Mouse (Mus musculus) CH12.LX (cell line): ENCODE measurements around the gene Bpifb9b. TPM values are rescaled to one million over a fixed set of nuclear protein-coding genes. Genes with fewer than 3 reads are reported as not detected.

ENCODE experiments used
- DNase-seq: peaks from one replicate; pipeline ENCODE4 v3.0.0-alpha.2; 2013; ENCODE audit errors: extremely low read depth
- H3K27ac ChIP-seq: 2 replicates; pipeline ENCODE4 v1.5.1; 2012; ENCODE audit warnings: low read depth, mild to moderate bottlenecking, control low read depth, moderate library complexity; ENCODE audit not compliant: insufficient read depth
- H3K27me3 ChIP-seq: replicated peaks from 2 replicates; pipeline ENCODE3; 2012; ENCODE audit warnings: inconsistent platforms
- H3K36me3 ChIP-seq, 2 experiments: replicated peaks in 1 of 2; 2 replicates each; pipeline versions ENCODE3 to v1.6.1; 2012; ENCODE audit warnings: inconsistent platforms in 1 of 2, low read length in 1 of 2, mild to moderate bottlenecking in 1 of 2, mixed read lengths in 1 of 2, moderate library complexity in 1 of 2; ENCODE audit not compliant: control insufficient read depth in 1 of 2, insufficient read depth in 1 of 2
- H3K4me1 ChIP-seq, 2 experiments: 2 replicates each; pipeline ENCODE4 v1.6.1; 2012; ENCODE audit warnings: inconsistent platforms in 1 of 2, moderate library complexity in 1 of 2; ENCODE audit not compliant: insufficient read depth in 2 of 2, control insufficient read depth in 1 of 2
- H3K4me2 ChIP-seq: 2 replicates; pipeline ENCODE4 v1.6.1; 2012; ENCODE audit warnings: low read depth, mild to moderate bottlenecking, control low read depth; ENCODE audit not compliant: poor library complexity, insufficient read depth, severe bottlenecking
- H3K4me3 ChIP-seq, 3 experiments: fragments of 150-350 bp in 1 of 3; sonication (generic) in 1 of 3; replicated peaks in 1 of 3; 2 replicates each; pipeline versions ENCODE3 to v1.5.1; 2011 to 2012; ENCODE audit warnings: low read depth in 2 of 3, low read length in 2 of 3, mild to moderate bottlenecking in 2 of 3, moderate library complexity in 2 of 3, control low read depth in 1 of 3, improper control_type of control experiment in 1 of 3, inconsistent platforms in 1 of 3, mixed read lengths in 1 of 3; ENCODE audit not compliant: poor library complexity in 1 of 3
- H3K79me2 ChIP-seq: replicated peaks from 2 replicates; pipeline ENCODE4 v1.6.1; 2012; ENCODE audit warnings: mild to moderate bottlenecking, moderate library complexity; ENCODE audit not compliant: control insufficient read depth, poor library complexity, insufficient read depth, severe bottlenecking; ENCODE audit errors: extremely low read depth
- H3K9ac ChIP-seq: 2 replicates; pipeline ENCODE4 v1.6.1; 2012; ENCODE audit warnings: low read depth, mild to moderate bottlenecking, control low read depth, moderate library complexity; ENCODE audit not compliant: insufficient read depth
- H3K9me3 ChIP-seq: replicated peaks from 2 replicates; pipeline ENCODE3; 2012; ENCODE audit warnings: low read length, inconsistent platforms, mixed read lengths
- BHLHE40 ChIP-seq: IDR thresholded peaks from 2 replicates; pipeline ENCODE4 v1.6.1; 2011; ENCODE audit warnings: mild to moderate bottlenecking, low read depth, low read length, improper control_type of control experiment
- CHD1 ChIP-seq: IDR thresholded peaks from 2 replicates; pipeline ENCODE4 v1.6.1; 2012; ENCODE audit warnings: low read depth, low read length, improper control_type of control experiment, inconsistent platforms
- CHD2 ChIP-seq: IDR thresholded peaks from 2 replicates; pipeline ENCODE4 v1.6.1; 2011; ENCODE audit warnings: low read length, improper control_type of control experiment
- GABPA ChIP-seq: IDR thresholded peaks from 2 replicates; pipeline ENCODE4 v1.6.1; 2012; ENCODE audit warnings: low read depth, low read length, improper control_type of control experiment, inconsistent platforms; ENCODE audit not compliant: insufficient replicate concordance
- HCFC1 ChIP-seq: IDR thresholded peaks from 2 replicates; pipeline ENCODE4 v1.6.1; 2012; ENCODE audit warnings: low read depth, mild to moderate bottlenecking, inconsistent platforms, low read length, improper control_type of control experiment
- MAFK ChIP-seq: IDR thresholded peaks from 2 replicates; pipeline ENCODE4 v1.6.1; 2011; ENCODE audit warnings: low read length, improper control_type of control experiment; ENCODE audit not compliant: insufficient replicate concordance
- MAX ChIP-seq: IDR thresholded peaks from 2 replicates; pipeline ENCODE4 v1.6.1; 2011; ENCODE audit warnings: low read length, improper control_type of control experiment
- MAZ ChIP-seq: IDR thresholded peaks from 2 replicates; pipeline ENCODE4 v1.6.1; 2012; ENCODE audit warnings: low read depth, mild to moderate bottlenecking, inconsistent platforms, low read length, improper control_type of control experiment, moderate library complexity
- MEF2A ChIP-seq: IDR thresholded peaks from 2 replicates; pipeline ENCODE4 v1.6.1; 2014; ENCODE audit warnings: low read depth, mild to moderate bottlenecking, inconsistent platforms, low read length, improper control_type of control experiment, borderline replicate concordance
- MXI1 ChIP-seq: IDR thresholded peaks from 2 replicates; pipeline ENCODE4 v1.6.1; 2011; ENCODE audit warnings: mild to moderate bottlenecking, low read depth, low read length, improper control_type of control experiment
- NELFE ChIP-seq: IDR thresholded peaks from 2 replicates; pipeline ENCODE4 v1.6.1; 2011; ENCODE audit warnings: low read depth, low read length, improper control_type of control experiment
- NRF1 ChIP-seq: IDR thresholded peaks from 2 replicates; pipeline ENCODE4 v1.6.1; 2014; ENCODE audit warnings: low read depth, mild to moderate bottlenecking, inconsistent platforms, low read length, improper control_type of control experiment, moderate library complexity
- POLR2A ChIP-seq: IDR thresholded peaks from 2 replicates; pipeline ENCODE4 v1.6.1; 2011; ENCODE audit warnings: low read depth, mild to moderate bottlenecking, improper control_type of control experiment, low read length
- POLR2AphosphoS2 ChIP-seq: IDR thresholded peaks from 2 replicates; pipeline ENCODE4 v1.6.1; 2011; ENCODE audit warnings: low read depth, low read length, improper control_type of control experiment
- RAD21 ChIP-seq: IDR thresholded peaks from 2 replicates; pipeline ENCODE4 v1.6.1; 2011; ENCODE audit warnings: low read depth, mild to moderate bottlenecking, low read length, improper control_type of control experiment, moderate library complexity
- RCOR1 ChIP-seq: conservative IDR thresholded peaks from 2 replicates; pipeline ENCODE4 v1.6.1; 2012; ENCODE audit warnings: low read depth, mild to moderate bottlenecking, inconsistent platforms, low read length, improper control_type of control experiment
- TBP ChIP-seq: conservative IDR thresholded peaks from 2 replicates; pipeline ENCODE4 v1.6.1; 2011; ENCODE audit warnings: low read depth, low read length, improper control_type of control experiment
- UBTF ChIP-seq: IDR thresholded peaks from 2 replicates; pipeline ENCODE4 v1.6.1; 2012; ENCODE audit warnings: low read depth, mild to moderate bottlenecking, inconsistent platforms, low read length, improper control_type of control experiment, moderate library complexity
- ZC3H11A ChIP-seq: IDR thresholded peaks from 2 replicates; pipeline ENCODE4 v1.6.1; 2012; ENCODE audit warnings: low read depth, mild to moderate bottlenecking, inconsistent platforms, low read length, improper control_type of control experiment
- ZMIZ1 ChIP-seq: IDR thresholded peaks from 2 replicates; pipeline ENCODE4 v1.6.1; 2012; ENCODE audit warnings: low read depth, mild to moderate bottlenecking, inconsistent platforms, low read length, improper control_type of control experiment
- ZNF384 ChIP-seq: IDR thresholded peaks from 2 replicates; pipeline ENCODE4 v1.6.1; 2012; ENCODE audit warnings: low read depth, low read length, improper control_type of control experiment, inconsistent platforms
- dilution Hi-C: fragments of 300-500 bp; cut with MboI; formaldehyde crosslinking; loops from 2 replicates; pipeline ENCODE4 v1.14.3; 2020; ENCODE audit warnings: low sequenced_read_pairs; ENCODE audit not compliant: extremely low pct_unique_long_range_greater_than_20kb, extremely low pct_ligation_motif_present
- in situ Hi-C: fragments of 300-500 bp; cut with MboI; formaldehyde crosslinking; loops from 3 replicates; pipeline ENCODE4 v1.14.3; 2019; ENCODE audit warnings: low sequenced_read_pairs, low pct_ligation_motif_present, low pct_unique_long_range_greater_than_20kb, mixed read lengths
- polyA plus RNA-seq: library from polyadenylated mRNA; unstranded; fragments of >175 nt; gene quantifications from 2 replicates; pipeline ENCODE4 v1.2.1, GENCODE M21; 2012; ENCODE audit warnings: low read depth; ENCODE audit not compliant: insufficient read length
- total RNA-seq, 2 experiments: library from RNA; depleted of rRNA; stranded (reverse); fragments of 300-350 nt in 1 of 2; fragments of >200 nt in 1 of 2; gene quantifications; 2 replicates each; pipeline ENCODE4 v1.2.3; 2012 to 2014

Gene Bpifb9b
- total and polyA plus RNA-seq, 3 experiments = not detected

- H3K9ac ChIP-seq = no peak overlapping the region
- dilution Hi-C loops = no loop called here
- in situ Hi-C loops = no loop called here
Measured at GRCm38 (mm10) chr2:154338161-154338560, 31.1 kb downstream of the Bpifb9b start.

GRCm38 (mm10) chr2:154339356-154339755 is 32.3 kb downstream of the Bpifb9b start:
- in situ Hi-C loops (no loop called here), dilution Hi-C loops (no loop called here)
- TF ChIP-seq MAFK = no peak
- TF ChIP-seq CHD2 = no peak
- TF ChIP-seq NRF1 = no peak
- no peak for TF ChIP-seq MAZ
- H3K4me1 ChIP-seq = no peaks in the 10 kb centered on the region
- H3K9ac ChIP-seq = no peak overlapping the region
- peaks cover 39 to 72% of the 10 kb centered on the region in 2 experiments for H3K36me3 ChIP-seq
- no peak overlapping the region for H3K4me2 ChIP-seq
- no peak overlapping the region for H3K27ac ChIP-seq
- no peaks in the 10 kb centered on the region for H3K79me2 ChIP-seq
- no peaks in the 10 kb centered on the region for H3K9me3 ChIP-seq
- H3K4me3 ChIP-seq = no peak overlapping the region
- no peak for DNase-seq
- H3K27me3 ChIP-seq = no peaks in the 10 kb centered on the region

More at GRCm38 (mm10) chr2:154338161-154338560, 31.1 kb downstream of the Bpifb9b start:
- no peak for DNase-seq
- no peak overlapping the region for H3K27ac ChIP-seq
- H3K4me1 ChIP-seq = no peaks in the 10 kb centered on the region
- no peaks in the 10 kb centered on the region for H3K27me3 ChIP-seq
- no peak overlapping the region for H3K4me2 ChIP-seq
- no peak for TF ChIP-seq HCFC1
- TF ChIP-seq GABPA = no peak
- TF ChIP-seq TBP = no peak
- TF ChIP-seq MXI1 = no peak
- TF ChIP-seq ZNF384 = no peak
- no peak for TF ChIP-seq POLR2A
- no peak for TF ChIP-seq ZC3H11A
- TF ChIP-seq CHD2 = no peak
- no peak for TF ChIP-seq NELFE
- TF ChIP-seq MEF2A = no peak
- TF ChIP-seq POLR2AphosphoS2 = no peak
- no peak for TF ChIP-seq CHD1
- no peak for TF ChIP-seq ZMIZ1
- TF ChIP-seq UBTF = no peak
- no peak for TF ChIP-seq RCOR1
- TF ChIP-seq BHLHE40 = no peak
- TF ChIP-seq RAD21 = no peak
- TF ChIP-seq MAX = no peak
- H3K9me3 ChIP-seq = no peaks in the 10 kb centered on the region
- H3K36me3 ChIP-seq = peaks cover 34 to 66% of the 10 kb centered on the region in 2 experiments
- no peak overlapping the region for H3K4me3 ChIP-seq
- no peaks in the 10 kb centered on the region for H3K79me2 ChIP-seq
